Mouse (Mus musculus) forebrain, embryonic 11.5 days (tissue): ENCODE measurements around the gene Tmem214. TPM values are rescaled to one million over a fixed set of nuclear protein-coding genes. Genes with fewer than 3 reads are reported as not detected.
A peak's percentile ranks its signal among the peaks of the same experiment; 100 is the strongest.

Experiments used
- ATAC-seq: fragments of 200-750 bp; cut with Nextera tagmentation; replicated peaks from 2 replicates; pipeline ENCODE4 v1.8.0; 2017; ENCODE audit warnings: moderate TSS enrichment; ENCODE audit not compliant: low FRiP score
- DNase-seq: peaks from one replicate; pipeline ENCODE4 v3.0.0-alpha.2; 2017; ENCODE audit warnings: low spot score
- H3K27ac ChIP-seq: fragments of 300-500 bp; sonication (generic); 2 replicates; pipeline ENCODE4 v1.5.1; 2014; ENCODE audit warnings: low read depth, low read length
- H3K27me3 ChIP-seq: fragments of 300-500 bp; sonication (generic); 2 replicates; pipeline ENCODE4 v1.6.1; 2014; ENCODE audit warnings: mild to moderate bottlenecking, low read length, mixed read lengths; ENCODE audit not compliant: control insufficient read depth, insufficient read depth
- H3K36me3 ChIP-seq: fragments of 300-500 bp; sonication (generic); 2 replicates; pipeline ENCODE4 v1.6.1; 2014; ENCODE audit warnings: mild to moderate bottlenecking, low read length, moderate library complexity, mixed read lengths; ENCODE audit not compliant: control insufficient read depth, insufficient read depth
- H3K4me1 ChIP-seq: fragments of 300-500 bp; sonication (generic); replicated peaks from 2 replicates; pipeline ENCODE4 v1.6.1; 2014; ENCODE audit warnings: low read length, mixed read lengths; ENCODE audit not compliant: control insufficient read depth, insufficient read depth
- H3K4me2 ChIP-seq: fragments of 300-500 bp; sonication (generic); 2 replicates; pipeline ENCODE4 v1.6.1; 2014; ENCODE audit warnings: low read depth, mild to moderate bottlenecking, low read length, moderate library complexity, mixed read lengths; ENCODE audit not compliant: severe bottlenecking
- H3K4me3 ChIP-seq: fragments of 300-500 bp; sonication (generic); 2 replicates; pipeline ENCODE4 v1.5.1; 2014; ENCODE audit warnings: low read depth, low read length
- H3K9ac ChIP-seq: fragments of 300-500 bp; sonication (generic); 2 replicates; pipeline ENCODE4 v1.6.1; 2014; ENCODE audit warnings: low read length
- H3K9me3 ChIP-seq: fragments of 300-500 bp; sonication (generic); 2 replicates; pipeline ENCODE4 v1.6.1; 2016; ENCODE audit warnings: low read length, mixed read lengths; ENCODE audit not compliant: control insufficient read depth
- WGBS: fragments of 180-500 bp; shearing (Covaris S2); extraction: QIAGEN DNeasy Blood & Tissue Kit; methylation state at CpG from one replicate; pipeline ENCODE4 v1.1.7; 2014; 5-methylcytosine and 5-hydroxymethylcytosine counted together
- polyA plus RNA-seq: library from polyadenylated mRNA; unstranded; fragments of >200 nt; fragmentation: Nextera tagmentation; extraction: Ambion mirVana; gene quantifications from 2 replicates; pipeline ENCODE4 v1.2.1, GENCODE M21; 2014

Tmem214 gene
- 49.8 and 52.2 TPM in 2 replicates for polyA plus RNA-seq

- WGBS = 96% methylated on average over 3 of the region's 3 CpGs
- Histone ChIP-seq H3K4me3 (peak within 1 kb of the TSS; percentile 74), H3K27ac (no peak within 1 kb of the TSS), H3K4me1 (peaks cover 8% of the 10 kb centered on the region; the same call in 1 of the 2 replicates), H3K9ac (no peak within 1 kb of the TSS), H3K4me2 (0 out of 2 replicates have a peak within 1 kb of the TSS, but pooled peaks have one; percentile 2), H3K27me3 (no peaks in the 10 kb centered on the region), H3K9me3 (no peaks in the 10 kb centered on the region), H3K36me3 (peaks cover 7% of the 10 kb centered on the region; the same call in 1 of the 2 replicates)
- DNase-seq (no peak), ATAC-seq (no peak)
Measured at GRCm38 (mm10) chr5:30867712-30868111, at the start of gene Tmem214. Gene Tmem214 (plus strand): TSS chr5:30868012.

DNA sequence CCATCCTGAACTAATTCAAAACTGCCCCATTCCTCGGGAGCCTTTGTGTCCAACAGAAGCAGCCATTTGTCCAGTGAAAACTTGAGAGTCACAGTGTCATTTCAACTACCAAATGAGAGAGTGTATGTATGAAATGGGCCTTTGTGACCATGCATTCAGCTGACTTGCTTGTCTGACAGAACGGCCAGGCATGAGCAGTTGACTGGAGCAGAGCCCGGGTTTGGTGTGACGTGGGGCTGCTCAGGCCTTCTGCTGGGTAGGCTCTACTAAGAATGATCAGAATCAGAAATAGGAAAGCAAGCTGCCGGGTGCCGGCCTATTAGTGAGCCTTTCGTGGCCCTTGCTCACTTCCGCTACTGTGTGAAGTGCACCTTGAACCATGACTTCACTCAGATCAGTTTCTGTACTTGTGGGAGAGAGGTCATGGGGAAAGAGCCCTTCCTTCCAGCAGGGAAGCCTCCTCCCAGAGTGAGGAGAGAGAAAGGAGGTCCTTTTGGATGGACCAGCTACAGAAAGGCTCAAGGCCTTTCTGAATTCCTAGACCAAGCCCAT lies 49.0 kb upstream of the Tmem214 start:
- WGBS = 87% methylated on average over 8 of the region's 8 CpGs
- Histone ChIP-seq H3K27me3 (no peaks in the 10 kb centered on the region), H3K9ac (no peak overlapping the region), H3K4me1 (peaks cover 6% of the 10 kb centered on the region), H3K4me2 (no peak overlapping the region), H3K36me3 (no peaks in the 10 kb centered on the region), H3K9me3 (no peaks in the 10 kb centered on the region), H3K4me3 (no peak overlapping the region), H3K27ac (no peak overlapping the region)
- DNase-seq (no peak), ATAC-seq (no peak)

- WGBS = 87% methylated on average over 5 of the region's 5 CpGs
Measured at GRCm38 (mm10) chr5:30822689-30823088, 45.1 kb upstream of the Tmem214 start.

DNA sequence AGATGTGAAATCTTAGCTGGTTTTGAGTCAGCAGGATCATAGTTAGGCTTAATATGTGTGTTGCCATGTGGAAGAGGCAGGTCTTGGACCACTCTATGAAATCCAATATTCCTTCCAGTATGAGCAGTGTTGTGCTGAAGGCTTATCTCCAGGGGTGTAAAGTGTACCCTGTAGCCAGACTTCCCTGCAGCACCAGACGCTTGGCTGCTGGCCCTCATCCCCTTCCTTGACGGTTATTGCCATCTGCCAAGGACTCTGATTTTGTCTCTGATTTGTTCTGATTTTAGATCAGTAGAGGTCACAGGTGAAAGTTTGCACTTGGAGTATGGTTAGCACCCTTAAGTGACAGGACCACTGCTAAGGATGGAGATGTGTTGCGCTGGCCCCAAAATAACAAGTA lies 44.7 kb upstream of the Tmem214 start:
- H3K27ac ChIP-seq = no peak overlapping the region
- no peaks in the 10 kb centered on the region for H3K36me3 ChIP-seq
- ATAC-seq (no peak), DNase-seq (no peak)
- peaks cover 10% of the 10 kb centered on the region; the same call in 1 of the 2 replicates for H3K4me1 ChIP-seq
- H3K4me2 ChIP-seq = no peak overlapping the region
- H3K27me3 ChIP-seq = no peaks in the 10 kb centered on the region
- no peak overlapping the region for H3K4me3 ChIP-seq
- H3K9me3 ChIP-seq = no peaks in the 10 kb centered on the region
- WGBS = 96% methylated on average over 3 of the region's 3 CpGs
- H3K9ac ChIP-seq = no peak overlapping the region

More at GRCm38 (mm10) chr5:30822689-30823088, 45.1 kb upstream of the Tmem214 start:
- H3K27me3 ChIP-seq = no peaks in the 10 kb centered on the region
- H3K9me3 ChIP-seq = no peaks in the 10 kb centered on the region
- H3K9ac ChIP-seq = no peak overlapping the region
- no peak overlapping the region for H3K4me2 ChIP-seq
- DNase-seq (no peak), ATAC-seq (no peak)
- H3K27ac ChIP-seq = no peak overlapping the region
- H3K4me1 ChIP-seq = peaks cover 10% of the 10 kb centered on the region; the same call in 1 of the 2 replicates
- H3K4me3 ChIP-seq = no peak overlapping the region
- no peaks in the 10 kb centered on the region for H3K36me3 ChIP-seq

DNA sequence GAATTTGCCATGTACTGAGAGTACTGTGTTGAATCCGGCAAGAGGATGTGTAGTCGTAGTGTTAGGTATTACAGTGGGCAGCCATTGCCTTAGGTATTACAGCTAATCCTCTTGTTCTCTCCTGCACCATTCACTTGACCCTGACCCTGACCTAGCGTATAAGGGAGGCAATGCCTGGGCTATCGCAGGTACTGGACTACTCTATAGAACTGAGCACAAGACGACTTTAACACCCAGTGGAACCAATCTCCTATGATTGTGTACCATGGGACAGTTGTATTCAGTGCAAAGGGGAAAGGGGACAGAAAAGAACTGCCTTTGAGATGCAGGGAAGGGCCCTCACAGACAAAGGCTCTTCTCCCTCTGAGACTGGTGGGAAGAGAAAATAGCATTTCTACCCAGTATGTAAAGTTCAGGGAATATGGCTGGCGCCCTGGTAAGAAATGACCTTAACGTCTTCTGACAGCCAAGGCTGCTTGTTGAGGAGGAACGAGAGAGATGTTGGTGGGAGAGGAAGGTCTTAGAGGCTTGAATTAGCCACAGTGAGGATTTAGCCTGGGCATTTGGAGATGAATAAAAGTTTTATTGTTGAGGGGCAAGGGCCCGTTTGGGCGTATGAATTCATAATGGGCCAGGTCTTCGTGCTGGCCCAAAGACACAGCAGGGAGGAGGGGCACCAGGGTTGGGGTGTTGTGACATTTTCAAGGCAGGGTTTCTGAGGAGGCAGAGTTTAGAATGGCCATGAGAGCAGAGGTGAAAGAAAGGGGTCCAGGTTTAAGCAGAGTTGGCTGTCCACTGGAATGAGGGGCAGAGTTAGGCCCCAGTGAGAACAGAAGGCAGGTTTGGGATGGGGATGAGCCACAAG lies 43.5 kb upstream of the Tmem214 start:
- 51% methylated on average over 11 of the region's 11 CpGs for WGBS
- Histone ChIP-seq H3K27me3 (no peaks in the 10 kb centered on the region), H3K27ac (peak overlapping the region; percentile 1; the same call in 1 of the 2 replicates), H3K4me3 (no peak overlapping the region), H3K9me3 (no peaks in the 10 kb centered on the region), H3K4me1 (peaks cover 10% of the 10 kb centered on the region; the same call in 1 of the 2 replicates), H3K9ac (no peak overlapping the region), H3K36me3 (no peaks in the 10 kb centered on the region), H3K4me2 (no peak overlapping the region)
- ATAC-seq = no peak
- no peak for DNase-seq

GRCm38 (mm10) chr5:30825166-30825565 lies 42.6 kb upstream of the Tmem214 start:
- no peak overlapping the region for H3K4me2 ChIP-seq
- H3K36me3 ChIP-seq = no peaks in the 10 kb centered on the region
- H3K4me3 ChIP-seq = no peak overlapping the region
- 64% methylated on average over 10 of the region's 10 CpGs for WGBS
- peaks cover 10% of the 10 kb centered on the region; the same call in 1 of the 2 replicates for H3K4me1 ChIP-seq
- DNase-seq (no peak), ATAC-seq (no peak)
- no peaks in the 10 kb centered on the region for H3K27me3 ChIP-seq
- no peaks in the 10 kb centered on the region for H3K9me3 ChIP-seq
- H3K27ac ChIP-seq = no peak overlapping the region
- H3K9ac ChIP-seq = no peak overlapping the region

- no peak for ATAC-seq
- Histone ChIP-seq H3K4me3 (no peak overlapping the region), H3K27me3 (no peaks in the 10 kb centered on the region), H3K36me3 (no peaks in the 10 kb centered on the region), H3K9me3 (no peaks in the 10 kb centered on the region), H3K4me1 (peaks cover 10% of the 10 kb centered on the region; the same call in 1 of the 2 replicates), H3K27ac (no peak overlapping the region), H3K9ac (no peak overlapping the region), H3K4me2 (no peak overlapping the region)
- DNase-seq = no peak
- WGBS = 81% methylated on average over 6 of the region's 6 CpGs
Measured at GRCm38 (mm10) chr5:30825821-30826220, 42.0 kb upstream of the Tmem214 start.

DNA sequence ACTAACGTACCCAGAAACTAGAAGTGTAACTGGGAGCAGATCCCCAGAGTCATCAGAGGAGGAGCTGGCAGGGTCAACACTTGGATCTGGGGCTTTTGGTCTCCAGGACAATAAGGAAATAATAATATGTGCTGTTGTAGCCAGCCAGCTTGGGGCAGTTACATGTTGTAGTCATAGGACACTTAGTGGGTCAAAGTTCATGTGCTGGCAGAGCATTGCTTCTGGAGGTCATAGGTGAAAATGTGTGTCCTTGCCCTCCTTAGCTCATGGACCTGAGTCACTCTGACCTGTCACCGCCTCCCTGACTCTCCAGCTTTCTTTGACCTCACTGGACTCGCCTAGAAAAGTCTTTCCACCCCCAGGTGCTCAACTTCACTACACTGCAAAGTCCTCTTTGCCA lies 34.4 kb upstream of the Tmem214 start:
- no peaks in the 10 kb centered on the region for H3K27me3 ChIP-seq
- 80% methylated on average over 3 of the region's 3 CpGs for WGBS
- no peak overlapping the region for H3K27ac ChIP-seq
- no peak overlapping the region for H3K9ac ChIP-seq
- no peaks in the 10 kb centered on the region for H3K4me1 ChIP-seq
- H3K36me3 ChIP-seq = no peaks in the 10 kb centered on the region; the same call in 1 of the 2 replicates
- H3K9me3 ChIP-seq = no peaks in the 10 kb centered on the region; the same call in 1 of the 2 replicates
- H3K4me3 ChIP-seq = no peak overlapping the region
- ATAC-seq = no peak
- DNase-seq = no peak
- no peak overlapping the region for H3K4me2 ChIP-seq
